Mouse (Mus musculus): Measurements from ENCODE around the gene Ap1s2. TPM values are rescaled to one million over a fixed set of nuclear protein-coding genes. Genes with fewer than 3 reads are reported as not detected.
A peak's percentile ranks its signal among the peaks of the same experiment; 100 is the strongest.

Ap1s2 gene
- 10 to 100 TPM; 25.9 to 32.3 TPM for total RNA-seq (2021)
- long read RNA-seq, experiment 1, partial matches to known transcripts, result 1 of 11 reads
- long read RNA-seq, experiment 1, other reads (novel, unspliced or antisense), result 7 of 11 reads
- long read RNA-seq, experiment 2, partial matches to known transcripts, result 2 of 17 reads
- long read RNA-seq, experiment 2, other reads (novel, unspliced or antisense), result 12 of 17 reads

DNA sequence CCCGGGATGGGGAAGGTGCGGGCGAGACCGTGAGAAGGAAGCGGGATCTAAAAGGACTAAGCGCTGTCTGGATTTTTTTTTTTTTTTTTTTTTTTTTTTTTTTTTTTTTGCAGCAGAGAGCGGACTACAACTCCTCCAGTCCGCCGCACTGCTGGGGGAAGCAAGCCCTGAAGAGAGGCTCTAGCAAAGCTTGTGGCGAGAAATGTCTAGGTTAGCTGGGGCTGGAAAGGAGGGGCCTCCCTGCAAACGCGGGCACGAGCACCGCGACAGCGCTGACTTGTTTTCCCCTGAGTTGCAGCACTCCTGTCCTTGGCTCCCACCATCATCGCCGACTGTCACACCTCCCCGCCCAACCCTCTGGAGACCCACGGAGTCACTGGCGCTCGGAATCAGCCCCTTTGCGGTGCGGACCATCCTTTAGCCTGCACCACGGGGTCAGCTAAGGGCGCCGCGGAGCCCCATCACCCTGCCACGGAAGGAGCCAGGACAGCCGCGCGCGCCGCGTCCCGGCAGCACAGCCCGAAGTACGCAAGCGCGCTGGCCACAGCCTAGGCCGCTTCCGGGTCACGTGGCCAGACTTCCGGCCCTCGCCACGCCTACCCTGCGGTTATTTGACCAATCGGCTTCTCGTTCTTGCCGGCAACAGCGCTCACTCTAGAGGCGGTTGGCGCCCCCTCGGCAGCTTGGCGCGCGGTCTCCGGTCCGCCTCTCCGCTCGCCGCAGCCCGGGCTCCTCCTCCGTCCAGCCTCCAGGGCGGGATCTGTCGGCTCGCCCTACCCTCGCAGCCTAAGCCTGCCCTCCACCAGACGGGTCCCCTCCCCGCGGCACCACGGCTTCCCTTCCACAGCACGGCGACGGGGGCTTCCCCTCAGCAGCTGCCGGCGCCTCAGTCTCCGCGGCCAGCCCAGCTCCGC lies at the start of gene Ap1s2:
Gene Ap1s2, plus strand, starts transcription at position 681 of the 914 bp plus-strand sequence.
- H3K4me3 ChIP-seq, result peak within 1 kb of the TSS; percentile 87
- peak; percentile 21; the same call in 1 of the 2 replicates for TF ChIP-seq CTCF (IDR thresholded peaks at IDR 0.05)
- intact Hi-C loops (cut with DNase I), result loop anchor here (2.0 kb wide), 1 partner anchor 50 kb away; the partner anchor contains the start of gene Zrsr2
- DNase-seq, result peak; percentile 97
- H3K27ac ChIP-seq, result peak within 1 kb of the TSS; percentile 93

DNA sequence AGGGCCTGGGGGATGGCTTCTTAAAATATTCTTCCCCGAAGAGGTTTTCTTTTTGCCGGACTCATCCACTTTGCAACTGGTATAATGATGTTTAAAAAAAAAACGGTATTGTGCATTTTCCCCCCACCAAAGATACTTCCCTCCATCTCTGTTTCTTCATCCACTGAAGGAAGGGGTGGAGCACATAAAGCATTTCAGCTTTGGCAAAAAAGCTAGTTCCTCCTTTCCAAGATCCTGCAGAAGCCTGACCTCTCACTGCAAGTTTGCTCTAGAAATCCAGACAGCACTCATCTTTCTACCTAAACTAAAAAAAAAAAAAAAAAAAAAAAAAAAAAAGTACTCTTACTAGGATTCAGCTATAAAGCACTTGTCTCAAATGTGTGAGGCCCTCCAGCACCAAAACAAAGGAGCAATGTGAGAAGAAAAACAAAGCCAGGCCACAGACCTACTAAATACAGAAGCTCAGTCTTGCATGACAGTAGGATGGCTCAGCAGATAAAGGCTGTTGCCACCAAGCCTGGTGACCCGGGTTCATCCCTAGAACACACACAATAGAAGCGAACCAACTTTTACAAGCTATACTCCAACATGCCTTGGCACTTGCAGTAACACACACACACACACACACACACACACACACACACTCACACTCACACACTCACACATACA lies 41.0 kb upstream of the Ap1s2 start:
- H3K27ac ChIP-seq, result peak overlapping the region; percentile 54; the same call in 1 of the 2 replicates
- TF ChIP-seq CTCF (IDR thresholded peaks at IDR 0.05), result no peak
- no peak overlapping the region for H3K4me3 ChIP-seq
- intact Hi-C loops (cut with DNase I), result no loop called here
- DNase-seq, result no peak

DNA sequence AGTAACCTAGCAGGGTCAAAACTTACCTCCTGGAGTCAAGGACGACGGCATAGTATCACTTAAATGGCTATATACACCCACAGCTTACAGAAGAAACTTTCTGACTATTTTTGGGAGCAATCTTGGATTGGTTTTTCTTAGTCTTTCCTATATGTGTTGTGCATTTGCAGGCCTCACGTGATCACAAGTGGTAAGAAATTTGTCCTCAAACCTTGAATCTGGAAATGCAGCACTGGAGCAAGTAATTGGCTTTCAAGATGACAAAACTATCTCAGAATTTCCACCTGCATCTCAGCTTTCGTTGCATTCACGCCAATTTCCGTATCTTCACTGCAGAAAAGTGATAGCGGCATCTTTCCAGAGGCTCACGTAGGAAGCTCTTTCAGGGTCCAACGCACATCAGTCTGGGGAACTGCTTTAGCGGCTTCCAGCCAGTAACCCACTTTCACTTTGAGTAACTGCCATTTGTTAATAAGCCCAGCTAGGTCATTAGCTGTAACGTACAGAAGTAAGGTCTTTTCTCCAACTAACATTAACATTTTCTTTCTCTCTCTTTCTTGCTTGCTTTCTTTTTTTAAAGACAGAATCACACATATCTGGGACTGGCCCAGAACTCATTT lies 40.0 kb upstream of the Ap1s2 start:
- Histone ChIP-seq H3K27ac (no peak overlapping the region), H3K4me3 (peak overlapping the region; percentile 2; the same call in 1 of the 2 replicates)
- TF ChIP-seq CTCF (IDR thresholded peaks at IDR 0.05), result no peak
- DNase-seq, result no peak
- intact Hi-C loops (cut with DNase I), result no loop called here

GRCm38 (mm10) chrX:163875932-163876331 lies 32.9 kb upstream of the Ap1s2 start:
- no peak overlapping the region for H3K27ac ChIP-seq
- intact Hi-C loops (cut with DNase I), result no loop called here
- DNase-seq, result no peak

DNA sequence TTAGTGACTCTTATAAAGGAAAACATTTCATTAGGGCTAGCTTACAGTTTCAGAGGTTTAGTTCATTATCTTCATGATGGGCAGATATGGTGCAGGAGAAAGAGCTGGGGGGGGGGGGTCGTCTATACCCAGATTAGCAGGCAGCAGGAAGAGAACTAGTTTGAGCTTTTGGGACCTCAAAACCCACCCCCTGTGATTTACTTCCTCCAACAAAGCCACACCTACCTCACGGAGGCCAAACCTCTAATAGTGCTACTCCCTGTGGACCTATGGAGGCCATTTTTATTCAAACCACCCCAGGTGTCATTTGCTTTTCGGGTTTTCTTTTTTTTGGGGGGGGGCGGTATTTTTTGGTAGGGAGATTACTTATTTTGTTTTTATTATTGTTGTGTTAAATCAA lies 32.2 kb upstream of the Ap1s2 start:
- Histone ChIP-seq H3K4me3 (no peak overlapping the region), H3K27ac (no peak overlapping the region)
- no peak for DNase-seq
- intact Hi-C loops (cut with DNase I), result no loop called here
- TF ChIP-seq CTCF (IDR thresholded peaks at IDR 0.05), result no peak

More at GRCm38 (mm10) chrX:163875932-163876331, 32.9 kb upstream of the Ap1s2 start:
- H3K4me3 ChIP-seq, result no peak overlapping the region
- no peak for TF ChIP-seq CTCF (IDR thresholded peaks at IDR 0.05)

DNA sequence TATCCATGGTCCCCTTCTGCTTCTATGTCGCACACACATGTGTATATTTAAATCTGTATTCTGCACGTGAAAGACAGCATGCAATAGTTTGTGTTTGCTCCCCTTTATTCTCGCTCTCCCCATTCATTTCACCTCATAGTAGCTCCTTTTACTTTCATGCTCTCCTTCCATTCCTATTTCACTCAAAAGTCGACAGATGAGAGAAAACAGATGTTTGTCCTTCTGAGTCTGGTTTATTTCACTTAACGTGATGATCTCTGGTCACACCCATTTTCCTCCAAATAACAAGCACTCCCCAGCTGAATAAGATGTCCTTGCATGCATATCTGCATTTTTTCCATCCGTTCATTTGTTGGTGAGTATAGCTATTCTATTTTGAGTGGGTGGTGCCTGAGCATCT lies 29.8 kb upstream of the Ap1s2 start:
- intact Hi-C loops (cut with DNase I), result no loop called here
- peak overlapping the region; percentile 63 for H3K27ac ChIP-seq
- no peak overlapping the region for H3K4me3 ChIP-seq
- no peak for TF ChIP-seq CTCF (IDR thresholded peaks at IDR 0.05)
- DNase-seq, result no peak

DNA sequence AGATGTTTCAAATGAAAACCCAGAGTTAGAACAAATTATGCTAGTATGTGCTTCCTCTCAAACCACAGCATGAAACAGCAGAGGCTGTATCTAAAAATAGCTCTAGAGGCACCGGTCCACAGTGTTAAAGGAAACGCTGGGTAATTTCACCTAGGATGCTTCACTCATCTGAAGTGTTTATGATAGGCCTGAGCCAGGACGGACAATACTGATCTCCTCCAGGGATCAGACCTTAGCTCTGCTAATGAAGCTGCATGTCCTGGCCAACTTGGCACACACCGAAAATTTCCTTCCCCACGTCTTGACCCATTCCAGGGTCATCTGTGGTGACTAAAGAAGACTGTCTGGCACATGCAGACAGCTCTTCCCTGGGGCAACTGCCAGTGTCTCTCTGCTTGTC lies 29.4 kb upstream of the Ap1s2 start:
- intact Hi-C loops (cut with DNase I), result no loop called here
- Histone ChIP-seq H3K27ac (peak overlapping the region; percentile 63), H3K4me3 (peak overlapping the region; percentile 19; the same call in 1 of the 2 replicates)
- DNase-seq, result peak; percentile 50
- TF ChIP-seq CTCF (IDR thresholded peaks at IDR 0.05), result no peak

DNA sequence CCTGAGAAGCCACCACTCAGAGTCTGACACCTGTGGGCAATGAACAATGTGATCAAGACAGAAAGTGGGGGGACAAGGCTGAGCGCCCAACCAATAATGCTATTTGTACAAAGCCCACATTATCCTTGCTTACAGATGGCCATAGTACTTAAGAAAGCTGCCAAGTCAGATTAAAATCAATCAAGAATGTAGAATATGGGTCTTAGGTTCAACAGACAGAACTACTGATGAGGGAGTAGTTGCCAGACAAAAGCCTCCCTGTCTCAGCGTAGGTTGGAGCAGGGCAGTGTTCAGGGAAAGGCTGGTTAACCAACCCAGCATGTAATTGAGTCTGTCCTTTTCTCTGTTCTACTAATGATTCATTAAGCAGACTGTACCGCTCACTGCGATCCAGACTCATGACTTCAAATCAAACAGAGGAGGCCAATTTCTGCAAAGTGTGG lies 23.3 kb upstream of the Ap1s2 start:
- DNase-seq, result no peak
- no peak for TF ChIP-seq CTCF (IDR thresholded peaks at IDR 0.05)
- intact Hi-C loops (cut with DNase I), result no loop called here
- Histone ChIP-seq H3K27ac (no peak overlapping the region), H3K4me3 (no peak overlapping the region)

GRCm38 (mm10) chrX:163897354-163897753 lies 11.5 kb upstream of the Ap1s2 start:
- Histone ChIP-seq H3K4me3 (no peak overlapping the region), H3K27ac (no peak overlapping the region)
- DNase-seq, result no peak
- no peak for TF ChIP-seq CTCF (IDR thresholded peaks at IDR 0.05)
- intact Hi-C loops (cut with DNase I), result loop anchor here (10.0 kb wide), 1 partner anchor 73 kb away; no protein-coding TSS in a partner anchor

GRCm38 (mm10) chrX:163899431-163900020 lies 9.3 kb upstream of the Ap1s2 start:
- Histone ChIP-seq H3K27ac (no peak overlapping the region), H3K4me3 (no peak overlapping the region)
- intact Hi-C loops (cut with DNase I), result loop anchor here (10.0 kb wide), 1 partner anchor 75 kb away; no protein-coding TSS in a partner anchor
- DNase-seq, result no peak
- TF ChIP-seq CTCF (IDR thresholded peaks at IDR 0.05), result no peak

DNA sequence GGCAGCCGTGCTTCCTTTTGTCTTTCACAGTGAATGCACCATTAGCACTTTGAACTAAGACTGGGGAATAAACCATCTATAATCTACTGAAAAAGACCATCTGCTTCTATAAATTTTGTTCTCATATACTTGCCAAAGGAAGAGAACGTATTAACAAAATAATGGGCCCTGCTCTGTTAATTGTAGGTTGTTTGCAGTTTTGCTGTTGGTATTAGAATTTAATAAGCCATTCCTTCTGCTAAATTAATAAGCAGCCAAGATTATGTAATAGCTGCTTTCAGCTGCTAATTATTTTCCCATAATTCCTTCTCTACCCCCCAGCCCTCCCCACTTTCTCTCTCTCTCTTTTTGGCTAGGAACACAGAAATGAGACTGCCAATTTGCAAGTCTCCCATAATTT lies 2.0 kb upstream of the Ap1s2 start:
- intact Hi-C loops (cut with DNase I), result no loop called here
- TF ChIP-seq CTCF (IDR thresholded peaks at IDR 0.05), result no peak
- no peak for DNase-seq
- Histone ChIP-seq H3K4me3 (no peak overlapping the region), H3K27ac (no peak overlapping the region)

- peak overlapping the region; percentile 87 for H3K4me3 ChIP-seq
- no peak for DNase-seq
- intact Hi-C loops (cut with DNase I), result loop anchor here (2.0 kb wide), 1 partner anchor 51 kb away; the partner anchor contains the start of gene Zrsr2
- H3K27ac ChIP-seq, result peak overlapping the region; percentile 93
- TF ChIP-seq CTCF (IDR thresholded peaks at IDR 0.05), result no peak
These were observed 847 bp upstream of the Ap1s2 start for GRCm38 (mm10) chrX:163908003-163908336.

Data from gastrocnemius, adult 2 months (tissue).